Mouse (Mus musculus): Measurements from ENCODE around the gene Draxin. TPM values are rescaled to one million over a fixed set of nuclear protein-coding genes. Genes with fewer than 3 reads are reported as not detected.

Draxin gene
- total and polyA plus RNA-seq, 3 experiments, result 0.08 to 0.17 TPM; not detected in 1

DNA sequence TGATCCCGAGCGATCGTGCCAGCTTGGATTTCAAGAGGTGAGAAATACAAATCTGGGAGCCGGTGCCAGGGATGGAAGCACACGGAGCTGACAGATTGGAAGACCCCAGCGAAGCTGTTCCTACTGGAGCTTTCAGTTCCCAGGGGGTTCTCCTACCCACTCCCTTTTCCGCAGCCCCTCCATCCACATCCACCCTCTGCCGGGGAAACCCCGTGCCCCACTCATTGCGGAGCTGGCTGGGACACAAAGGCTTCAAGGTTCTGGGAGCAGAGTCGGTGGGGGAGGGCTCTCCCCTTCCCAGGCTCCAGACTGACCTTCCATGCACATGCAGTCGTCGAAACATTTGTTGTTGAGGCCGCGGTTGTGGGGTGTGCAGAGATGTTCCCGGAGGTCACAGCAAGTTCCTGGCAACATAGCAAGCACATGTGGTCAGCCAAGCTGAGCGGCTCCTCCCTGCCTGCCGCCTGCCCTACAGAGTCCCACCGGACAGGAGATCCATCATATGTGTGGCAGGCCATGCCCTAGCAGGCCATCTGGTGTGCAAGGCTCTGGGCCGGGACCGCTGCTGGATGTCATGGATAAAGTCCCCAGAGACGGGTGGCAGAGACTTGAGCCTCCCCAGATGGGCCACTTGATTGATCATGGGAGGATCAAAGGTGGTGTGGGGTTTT is 22.7 kb downstream of the Draxin start:
- no peak overlapping the region for H3K4me3 ChIP-seq (ENCODE audit: control insufficient read depth in 1 of 2, insufficient read depth in 1 of 2, low read depth in 2 of 2, low read length in 2 of 2)
- no peak overlapping the region for H3K27ac ChIP-seq (ENCODE audit: control insufficient read depth, low read depth, low read length)
- H3K27me3 ChIP-seq (ENCODE audit: control insufficient read depth in 1 of 2, insufficient read depth in 2 of 2, low read length in 2 of 2), result no peaks in the 10 kb centered on the region
- no peaks in the 10 kb centered on the region for H3K79me2 ChIP-seq (ENCODE audit: control insufficient read depth, insufficient read depth, low read length, poor library complexity)
- DNase-seq (ENCODE audit: low read depth, low spot score), result no peak
- H3K4me1 ChIP-seq (ENCODE audit: control insufficient read depth in 1 of 2, insufficient read depth in 2 of 2, low read length in 2 of 2), result peaks cover 0 to 7% of the 10 kb centered on the region in 2 experiments; a peak in 1 of 4 replicates
- no peak for TF ChIP-seq GATA1 (IDR thresholded peaks at IDR 0.05; ENCODE audit: low read depth, low read length)
- TF ChIP-seq MAZ (IDR thresholded peaks at IDR 0.05; ENCODE audit: low read depth, low read length), result no peak
- no peak for TF ChIP-seq POLR2AphosphoS5 (IDR thresholded peaks at IDR 0.05; ENCODE audit: borderline replicate concordance, low read depth, low read length)
- no peak for TF ChIP-seq MYC (IDR thresholded peaks at IDR 0.05; ENCODE audit: low read depth, low read length)
- TF ChIP-seq E2F4 (IDR thresholded peaks at IDR 0.05; ENCODE audit: borderline replicate concordance, low read depth, low read length), result no peak
- TF ChIP-seq POLR2AphosphoS2 (IDR thresholded peaks at IDR 0.05; ENCODE audit: low read length), result no peak
- TF ChIP-seq CHD1 (IDR thresholded peaks at IDR 0.05; ENCODE audit: low read depth, low read length), result no peak
- no peak for TF ChIP-seq UBTF (IDR thresholded peaks at IDR 0.05; ENCODE audit: borderline replicate concordance, insufficient read depth, low read depth, low read length)
- no peaks in the 10 kb centered on the region for H3K9me3 ChIP-seq (replicated peaks; ENCODE audit: insufficient read depth, low read length)
- H3K9ac ChIP-seq (ENCODE audit: control insufficient read depth, low read depth, low read length, poor library complexity, severe bottlenecking), result no peak overlapping the region
- H3K36me3 ChIP-seq (ENCODE audit: control insufficient read depth in 1 of 2, insufficient read depth in 2 of 2, low read length in 2 of 2), result no peaks in the 10 kb centered on the region; a peak in 1 of 4 replicates

DNA sequence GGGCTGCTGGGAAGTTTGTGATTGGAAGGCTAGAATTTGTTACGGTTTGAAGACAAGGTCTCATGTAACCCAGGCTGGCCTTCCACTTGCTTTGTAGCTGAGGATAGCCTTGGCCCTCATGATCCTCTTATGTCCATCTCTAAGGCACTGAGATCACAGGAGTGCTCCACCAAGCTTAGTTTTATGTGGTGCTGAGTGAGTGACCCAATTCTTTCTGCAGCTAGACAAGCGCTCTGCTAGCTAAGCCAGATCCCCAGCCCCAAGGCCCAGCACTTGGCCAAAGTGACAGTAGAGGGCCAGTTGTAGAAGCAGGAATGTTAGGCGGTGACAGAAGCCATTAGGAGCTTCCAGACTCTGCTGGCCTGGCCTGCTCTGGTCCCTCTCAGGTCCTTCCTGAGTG is 26.4 kb downstream of the Draxin start:
- no peaks in the 10 kb centered on the region for H3K9me3 ChIP-seq (replicated peaks; ENCODE audit: insufficient read depth, low read length)
- no peak for DNase-seq (ENCODE audit: low read depth, low spot score)
- H3K36me3 ChIP-seq (ENCODE audit: control insufficient read depth in 1 of 2, insufficient read depth in 2 of 2, low read length in 2 of 2), result no peaks in the 10 kb centered on the region; a peak in 1 of 4 replicates
- no peak overlapping the region for H3K9ac ChIP-seq (ENCODE audit: control insufficient read depth, low read depth, low read length, poor library complexity, severe bottlenecking)
- H3K4me1 ChIP-seq (ENCODE audit: control insufficient read depth in 1 of 2, insufficient read depth in 2 of 2, low read length in 2 of 2), result peaks cover 0 to 4% of the 10 kb centered on the region in 2 experiments; a peak in 1 of 4 replicates
- no peak overlapping the region for H3K4me3 ChIP-seq (ENCODE audit: control insufficient read depth in 1 of 2, insufficient read depth in 1 of 2, low read depth in 2 of 2, low read length in 2 of 2)
- no peaks in the 10 kb centered on the region for H3K79me2 ChIP-seq (ENCODE audit: control insufficient read depth, insufficient read depth, low read length, poor library complexity)
- no peaks in the 10 kb centered on the region; a peak in 1 of 4 replicates for H3K27me3 ChIP-seq (ENCODE audit: control insufficient read depth in 1 of 2, insufficient read depth in 2 of 2, low read length in 2 of 2)
- H3K27ac ChIP-seq (ENCODE audit: control insufficient read depth, low read depth, low read length), result no peak overlapping the region
- no peak for TF ChIP-seq ETS1 (IDR thresholded peaks at IDR 0.05; ENCODE audit: low read depth, low read length)
- no peak for TF ChIP-seq ELF1 (IDR thresholded peaks at IDR 0.05; ENCODE audit: low read depth, low read length)
- no peak for TF ChIP-seq POLR2A (IDR thresholded peaks at IDR 0.05; ENCODE audit: control insufficient read depth in 1 of 2, insufficient read depth in 1 of 2, low read depth in 1 of 2, low read length in 2 of 2, poor library complexity in 1 of 2)
- TF ChIP-seq USF1 (IDR thresholded peaks at IDR 0.05; ENCODE audit: low read depth, low read length), result no peak
- TF ChIP-seq POLR2AphosphoS2 (IDR thresholded peaks at IDR 0.05; ENCODE audit: low read length), result no peak
- no peak for TF ChIP-seq HCFC1 (IDR thresholded peaks at IDR 0.05; ENCODE audit: low read depth, low read length)
- no peak for TF ChIP-seq KAT2A (conservative IDR thresholded peaks at IDR 0.05; ENCODE audit: low read depth, low read length)
- no peak for TF ChIP-seq SMC3 (IDR thresholded peaks at IDR 0.05; ENCODE audit: low read depth, low read length)
- no peak for TF ChIP-seq GABPA (IDR thresholded peaks at IDR 0.05; ENCODE audit: low read depth, low read length)
- no peak for TF ChIP-seq MAX (IDR thresholded peaks at IDR 0.05; ENCODE audit: low read length)
- TF ChIP-seq MXI1 (IDR thresholded peaks at IDR 0.05; ENCODE audit: low read depth, low read length), result no peak
- no peak for TF ChIP-seq TBP (IDR thresholded peaks at IDR 0.05; ENCODE audit: low read depth, low read length)
- TF ChIP-seq EP300 (IDR thresholded peaks at IDR 0.05; ENCODE audit: low read depth in 1 of 2, low read length in 2 of 2), result no peak
- no peak for TF ChIP-seq MEF2A (IDR thresholded peaks at IDR 0.05; ENCODE audit: extremely low read depth, insufficient replicate concordance, low read depth, low read length, poor library complexity, severe bottlenecking)
